Mouse (Mus musculus): ENCODE measurements around the gene Cmip.

DNA sequence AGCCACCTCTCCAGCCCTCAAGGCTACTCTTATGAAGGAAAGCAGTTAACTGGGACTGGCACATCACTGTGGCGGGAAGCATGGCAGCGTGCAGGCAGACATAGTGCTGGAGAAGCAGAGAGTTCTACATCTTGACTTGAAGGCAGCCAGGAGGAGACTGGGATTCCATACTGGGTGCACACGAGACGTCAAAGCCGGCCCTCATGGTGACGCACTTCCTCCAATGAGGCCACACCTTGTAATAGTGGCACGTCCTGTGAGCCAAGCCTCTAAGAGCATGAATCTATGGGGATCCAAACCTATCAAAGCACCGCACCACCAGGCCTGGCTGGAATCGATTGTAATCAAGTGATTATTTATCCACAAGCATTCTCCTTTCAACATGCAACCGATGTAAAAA is 210.6 kb downstream of the Cmip start:
- TF ChIP-seq POLR2A (IDR thresholded peaks at IDR 0.05; ENCODE audit: insufficient read depth, low read depth, low read length) (no peak), CTCF (IDR thresholded peaks at IDR 0.05; ENCODE audit: insufficient read depth, low read depth, low read length) (no peak)
